Comparison of ENCODE assay signal across 8 mouse cellular contexts in genomic region chr6:146634759-146635606, GRCm38 (mm10). TPM values are rescaled to one million over a fixed set of nuclear protein-coding genes. Genes with fewer than 3 reads are reported as not detected.
A peak's percentile ranks its signal among the peaks of the same experiment; 100 is the strongest.
DNase-seq lines count a peak whose midpoint lies in the region; ATAC-seq and TF ChIP-seq lines count a peak whose summit lies in the region.

No protein-coding gene starts in this region.

- ATAC-seq in forebrain, embryonic 16.5 days: no peak
- no peak for ATAC-seq in erythroid progenitor cell, adult 5-6 weeks (replicated peaks; ENCODE audit: low FRiP score, poor library complexity, severe bottlenecking)

- TF ChIP-seq CTCF in gastrocnemius, adult 2 months (IDR thresholded peaks at IDR 0.05): no peak

- H3K9ac ChIP-seq in forebrain, embryonic 16.5 days (replicated peaks; ENCODE audit: low read depth, low read length): no peak overlapping the region

- peak overlapping the region; percentile 60; the same call in 1 of the 2 replicates for H3K4me2 ChIP-seq in forebrain, embryonic 16.5 days (ENCODE audit: low read length)

- no peak for DNase-seq in gastrocnemius, adult 2 months
- DNase-seq in gastrocnemius, postnatal 25 days: no peak
- peak; percentile 39 for DNase-seq in CD4-positive, CD25-positive, alpha-beta regulatory T cell, adult 2 months (ENCODE audit: low read depth, low spot score)
- no peak for DNase-seq in midbrain, embryonic 10.5 days (ENCODE audit: low spot score)
- no peak for DNase-seq in testis, postnatal 14 days (ENCODE audit: low spot score)
- DNase-seq in spleen, adult 12 weeks (ENCODE audit: low spot score): no peak

- H3K27me3 ChIP-seq in forebrain, embryonic 16.5 days (replicated peaks; ENCODE audit: control insufficient read depth, insufficient read depth, low read length): no peaks in the 10 kb centered on the region
- no peaks in the 10 kb centered on the region for H3K27me3 ChIP-seq in midbrain, embryonic 10.5 days (ENCODE audit: low read depth, poor library complexity, severe bottlenecking)

- peak overlapping the region; percentile 98 for H3K4me3 ChIP-seq in gastrocnemius, adult 2 months
- no peak overlapping the region for H3K4me3 ChIP-seq in forebrain, embryonic 16.5 days (replicated peaks; ENCODE audit: low read length)
- peak overlapping the region; percentile 70 for H3K4me3 ChIP-seq in midbrain, embryonic 10.5 days

- H3K36me3 ChIP-seq in forebrain, embryonic 16.5 days (ENCODE audit: control insufficient read depth, insufficient read depth): no peaks in the 10 kb centered on the region
- no peaks in the 10 kb centered on the region for H3K36me3 ChIP-seq in midbrain, embryonic 10.5 days

- H3K27ac ChIP-seq in gastrocnemius, adult 2 months: peak overlapping the region; percentile 63
- H3K27ac ChIP-seq in forebrain, embryonic 16.5 days (ENCODE audit: low read length): no peak overlapping the region
- H3K27ac ChIP-seq in midbrain, embryonic 10.5 days (replicated peaks): peak overlapping the region; percentile 88

- intact Hi-C loops in gastrocnemius, adult 2 months (cut with DNase I): loop anchor here (5.0 kb wide), 1 partner anchor 58 kb away; the partner anchor contains the start of genes Fgfr1op2 and Ints13

- H3K4me1 ChIP-seq in forebrain, embryonic 16.5 days (replicated peaks; ENCODE audit: control insufficient read depth, insufficient read depth, low read length): peaks cover 10% of the 10 kb centered on the region
- peaks cover 21% of the 10 kb centered on the region for H3K4me1 ChIP-seq in midbrain, embryonic 10.5 days

- WGBS in forebrain, embryonic 16.5 days: 65% methylated on average over 4 of the region's 4 CpGs
- WGBS in midbrain, embryonic 10.5 days: 64% methylated on average over 4 of the region's 4 CpGs

- H3K9me3 ChIP-seq in forebrain, embryonic 16.5 days (ENCODE audit: control insufficient read depth, low read length): no peaks in the 10 kb centered on the region
- H3K9me3 ChIP-seq in midbrain, embryonic 10.5 days (replicated peaks): no peaks in the 10 kb centered on the region

RNA-seq across cellular contexts. Expression of gene Med21, which starts 7.4 kb away (rescaled TPM):
- total RNA-seq in gastrocnemius, adult 2 months (2021): 10 to 100 TPM; 35.7 to 44.7 TPM
- 10 to 100 TPM; 37.6 to 37.7 TPM for total RNA-seq in gastrocnemius, postnatal 25 days (2021)
- polyA plus RNA-seq in forebrain, embryonic 16.5 days (2015; fragmentation: Nextera tagmentation; extraction: Ambion mirVana): 109 and 111 TPM in 2 replicates
- 132 and 135 TPM in 2 replicates for polyA plus RNA-seq in midbrain, embryonic 10.5 days (2016; fragmentation: Nextera tagmentation; extraction: Ambion mirVana)
- 71.4 and 112 TPM in 2 replicates for total RNA-seq in erythroid progenitor cell, adult 5-6 weeks (2015; ENCODE audit: low replicate concordance)
- 65.8 and 73.0 TPM in 2 replicates for total RNA-seq in erythroid progenitor cell, adult 5-6 weeks (2017; ENCODE audit: low replicate concordance)

RNA-seq across cellular contexts. Expression of gene Tm7sf3, which starts 7.6 kb away (rescaled TPM):
- total RNA-seq in gastrocnemius, adult 2 months (2021): 1 to 10 TPM; 5.7 to 7.8 TPM
- total RNA-seq in gastrocnemius, postnatal 25 days (2021): 1 to 10 TPM; 7.3 to 9.5 TPM
- 35.2 and 36.3 TPM in 2 replicates for polyA plus RNA-seq in forebrain, embryonic 16.5 days (2015; fragmentation: Nextera tagmentation; extraction: Ambion mirVana)
- polyA plus RNA-seq in midbrain, embryonic 10.5 days (2016; fragmentation: Nextera tagmentation; extraction: Ambion mirVana): 26.0 and 27.1 TPM in 2 replicates
- total RNA-seq in erythroid progenitor cell, adult 5-6 weeks (2015; ENCODE audit: low replicate concordance): 41.1 and 67.5 TPM in 2 replicates
- total RNA-seq in erythroid progenitor cell, adult 5-6 weeks (2017; ENCODE audit: low replicate concordance): 47.8 and 49.5 TPM in 2 replicates

RNA-seq across cellular contexts. Expression of gene Ints13, which starts 57.3 kb away (rescaled TPM):
- total RNA-seq in gastrocnemius, adult 2 months (2021): 10 to 100 TPM; 14.4 to 18.8 TPM
- 10 to 100 TPM; 12.9 to 13.6 TPM for total RNA-seq in gastrocnemius, postnatal 25 days (2021)
- polyA plus RNA-seq in forebrain, embryonic 16.5 days (2015; fragmentation: Nextera tagmentation; extraction: Ambion mirVana): 67.7 and 70.1 TPM in 2 replicates
- polyA plus RNA-seq in midbrain, embryonic 10.5 days (2016; fragmentation: Nextera tagmentation; extraction: Ambion mirVana): 86.0 and 89.6 TPM in 2 replicates
- total RNA-seq in erythroid progenitor cell, adult 5-6 weeks (2015; ENCODE audit: low replicate concordance): 108 and 132 TPM in 2 replicates
- total RNA-seq in erythroid progenitor cell, adult 5-6 weeks (2017; ENCODE audit: low replicate concordance): 110 and 121 TPM in 2 replicates

RNA-seq across cellular contexts. Expression of gene Fgfr1op2, which starts 58.0 kb away (rescaled TPM):
- 10 to 100 TPM; 53.6 to 61.2 TPM for total RNA-seq in gastrocnemius, adult 2 months (2021)
- total RNA-seq in gastrocnemius, postnatal 25 days (2021): 10 to 100 TPM; 46.0 to 46.4 TPM
- 48.2 and 56.7 TPM in 2 replicates for polyA plus RNA-seq in forebrain, embryonic 16.5 days (2015; fragmentation: Nextera tagmentation; extraction: Ambion mirVana)
- polyA plus RNA-seq in midbrain, embryonic 10.5 days (2016; fragmentation: Nextera tagmentation; extraction: Ambion mirVana): 78.6 and 82.2 TPM in 2 replicates
- 191 and 241 TPM in 2 replicates for total RNA-seq in erythroid progenitor cell, adult 5-6 weeks (2015; ENCODE audit: low replicate concordance)
- total RNA-seq in erythroid progenitor cell, adult 5-6 weeks (2017; ENCODE audit: low replicate concordance): 160 and 213 TPM in 2 replicates

Comparison
In these comparisons a context has a peak if more than half of its experiments do, and no peak if none do; other contexts are left out.
1. RNA of gene Tm7sf3, which starts 7.6 kb away (total RNA-seq): 41.1 to 67.5 TPM in erythroid progenitor cell, adult 5-6 weeks; 7.3 to 9.5 TPM in gastrocnemius, postnatal 25 days and 5.7 to 7.8 TPM in gastrocnemius, adult 2 months; every median in the first group is over 4 times any median in the second.
2. RNA of gene Ints13, which starts 57.3 kb away (total RNA-seq): 108 to 132 TPM in erythroid progenitor cell, adult 5-6 weeks; 14.4 to 18.8 TPM in gastrocnemius, adult 2 months and 12.9 to 13.6 TPM in gastrocnemius, postnatal 25 days; every median in the first group is over 4 times any median in the second.